Mouse (Mus musculus) forebrain, embryonic 14.5 days (tissue): ENCODE results near the gene Mtss1l. TPM values are rescaled to one million over a fixed set of nuclear protein-coding genes. Genes with fewer than 3 reads are reported as not detected.

Source experiments
- ATAC-seq: fragments of 200-750 bp; cut with Nextera tagmentation; 2 replicates; pipeline ENCODE4 v1.8.0; 2017; ENCODE audit warnings: mild to moderate bottlenecking, moderate library complexity
- DNase-seq: peaks from one replicate; pipeline ENCODE4 v3.0.0-alpha.2; 2015; ENCODE audit warnings: low spot score
- H3K27ac ChIP-seq: fragments of 300-500 bp; sonication (generic); 2 replicates; pipeline ENCODE4 v1.5.1; 2014; ENCODE audit warnings: low read depth, mild to moderate bottlenecking, control low read depth, low read length, moderate library complexity
- H3K27me3 ChIP-seq: fragments of 300-500 bp; sonication (generic); replicated peaks from 2 replicates; pipeline ENCODE4 v1.6.1; 2014; ENCODE audit warnings: low read length, control low read depth, mixed read lengths; ENCODE audit not compliant: control insufficient read depth, insufficient read depth
- H3K36me3 ChIP-seq: fragments of 300-500 bp; sonication (generic); 2 replicates; pipeline ENCODE4 v1.6.1; 2014; ENCODE audit warnings: low read length, control low read depth; ENCODE audit not compliant: control insufficient read depth, insufficient read depth
- H3K4me1 ChIP-seq: fragments of 300-500 bp; sonication (generic); 2 replicates; pipeline ENCODE4 v1.6.1; 2014; ENCODE audit warnings: antibody characterized with exemption, low read length, control low read depth; ENCODE audit not compliant: control insufficient read depth, insufficient read depth
- H3K4me2 ChIP-seq: fragments of 300-500 bp; sonication (generic); 2 replicates; pipeline ENCODE4 v1.6.1; 2014; ENCODE audit warnings: mild to moderate bottlenecking, control low read depth, low read length
- H3K4me3 ChIP-seq: fragments of 300-500 bp; sonication (generic); 2 replicates; pipeline ENCODE4 v1.5.1; 2014; ENCODE audit warnings: low read depth, low read length, control low read depth
- H3K9ac ChIP-seq: fragments of 300-500 bp; sonication (generic); 2 replicates; pipeline ENCODE4 v1.6.1; 2014; ENCODE audit warnings: mild to moderate bottlenecking, low read length, control low read depth, moderate library complexity
- H3K9me3 ChIP-seq: fragments of 300-500 bp; sonication (generic); replicated peaks from 2 replicates; pipeline ENCODE4 v1.6.1; 2016; ENCODE audit warnings: low read length, control low read depth, mixed read lengths; ENCODE audit not compliant: control insufficient read depth
- WGBS: fragments of 180-500 bp; shearing (Covaris S2); extraction: QIAGEN DNeasy Blood & Tissue Kit; methylation state at CpG from one replicate; pipeline ENCODE4 v1.1.7; 2014; 5-methylcytosine and 5-hydroxymethylcytosine counted together
- polyA plus RNA-seq: library from polyadenylated mRNA; unstranded; fragments of >200 nt; fragmentation: Nextera tagmentation; extraction: Ambion mirVana; gene quantifications from 2 replicates; pipeline ENCODE4 v1.2.1, GENCODE M21; 2014

Mtss1l gene
- 16.5 and 20.1 TPM in 2 replicates for polyA plus RNA-seq

DNA sequence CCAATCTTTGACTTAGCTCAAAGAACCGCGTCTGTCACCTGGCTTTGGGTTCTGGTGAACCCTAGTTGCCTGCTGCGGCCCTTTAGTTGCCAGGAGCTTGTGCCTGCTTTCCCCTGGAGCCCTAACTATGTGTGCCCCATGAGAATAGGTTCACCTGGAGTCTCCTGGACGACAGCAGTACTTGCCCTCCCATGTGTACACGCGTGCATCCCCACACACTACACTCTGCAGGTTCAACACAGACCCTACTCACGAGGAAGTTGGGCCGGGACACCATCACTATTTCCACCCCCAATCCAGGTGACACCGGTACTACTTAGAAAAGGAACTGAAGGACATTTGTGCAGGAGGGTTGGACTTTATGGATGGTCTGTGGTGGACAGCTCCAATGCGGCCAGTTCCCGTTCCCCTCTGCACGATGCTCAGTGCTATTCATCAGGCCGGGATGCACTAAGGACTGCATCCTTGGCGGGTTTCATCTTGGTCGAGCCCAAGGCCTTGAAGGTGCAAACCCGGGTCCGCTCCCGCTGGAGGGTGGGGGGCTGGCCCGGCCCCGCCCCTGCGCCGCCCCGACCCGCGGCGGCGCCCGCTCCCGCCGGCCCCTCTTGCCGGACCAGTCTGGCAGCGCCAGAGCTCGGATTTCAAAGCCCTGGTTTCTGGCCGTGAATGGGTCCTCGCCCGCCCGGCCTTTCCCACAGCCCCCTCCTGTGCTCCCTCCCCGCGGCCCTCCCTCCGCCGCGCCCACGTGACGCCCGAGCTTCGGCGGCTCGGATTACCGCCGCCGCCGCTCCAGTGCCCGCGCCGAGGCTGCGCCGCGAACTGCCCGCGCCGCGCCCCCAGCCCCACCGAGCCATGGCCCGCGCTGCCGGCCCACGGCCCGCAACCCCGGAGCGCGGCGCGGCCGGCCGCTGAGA is at the start of gene Mtss1l:
Mtss1l (plus strand) TSS at position 792 of the 914 bp plus-strand sequence.
- H3K4me1 ChIP-seq = peaks cover 20% of the 10 kb centered on the region
- peak; percentile 89 for DNase-seq
- H3K9me3 ChIP-seq = no peaks in the 10 kb centered on the region
- WGBS = 4% methylated on average over 71 of the region's 75 CpGs
- peak; percentile 82 for ATAC-seq
- H3K36me3 ChIP-seq = peaks cover 8% of the 10 kb centered on the region; the same call in 1 of the 2 replicates
- peak within 1 kb of the TSS; percentile 86 for H3K27ac ChIP-seq
- peak within 1 kb of the TSS; percentile 64 for H3K4me3 ChIP-seq
- peak within 1 kb of the TSS; percentile 54 for H3K4me2 ChIP-seq
- peak within 1 kb of the TSS; percentile 87 for H3K9ac ChIP-seq
- no peaks in the 10 kb centered on the region for H3K27me3 ChIP-seq

- Histone ChIP-seq H3K4me3 (no peak overlapping the region), H3K4me2 (no peak overlapping the region), H3K4me1 (no peaks in the 10 kb centered on the region), H3K9me3 (no peaks in the 10 kb centered on the region), H3K27me3 (no peaks in the 10 kb centered on the region), H3K9ac (no peak overlapping the region), H3K27ac (0 out of 2 replicates have a peak overlapping the region, but pooled peaks have one; percentile 14), H3K36me3 (peaks cover 24% of the 10 kb centered on the region)
- DNase-seq = no peak
- WGBS = 92% methylated on average over 2 of the region's 2 CpGs
- ATAC-seq = no peak
These were observed 49.1 kb upstream of the Mtss1l start for GRCm38 (mm10) chr8:110672133-110672532.

GRCm38 (mm10) chr8:110673168-110673567 is 48.1 kb upstream of the Mtss1l start:
- H3K9ac ChIP-seq = no peak overlapping the region
- DNase-seq (no peak), ATAC-seq (no peak)
- no peak overlapping the region for H3K27ac ChIP-seq
- no peaks in the 10 kb centered on the region for H3K27me3 ChIP-seq
- H3K4me3 ChIP-seq = no peak overlapping the region
- H3K36me3 ChIP-seq = peaks cover 26% of the 10 kb centered on the region
- no peaks in the 10 kb centered on the region for H3K4me1 ChIP-seq
- no peak overlapping the region for H3K4me2 ChIP-seq
- WGBS = 87% methylated on average over 2 of the region's 2 CpGs
- H3K9me3 ChIP-seq = no peaks in the 10 kb centered on the region

DNA sequence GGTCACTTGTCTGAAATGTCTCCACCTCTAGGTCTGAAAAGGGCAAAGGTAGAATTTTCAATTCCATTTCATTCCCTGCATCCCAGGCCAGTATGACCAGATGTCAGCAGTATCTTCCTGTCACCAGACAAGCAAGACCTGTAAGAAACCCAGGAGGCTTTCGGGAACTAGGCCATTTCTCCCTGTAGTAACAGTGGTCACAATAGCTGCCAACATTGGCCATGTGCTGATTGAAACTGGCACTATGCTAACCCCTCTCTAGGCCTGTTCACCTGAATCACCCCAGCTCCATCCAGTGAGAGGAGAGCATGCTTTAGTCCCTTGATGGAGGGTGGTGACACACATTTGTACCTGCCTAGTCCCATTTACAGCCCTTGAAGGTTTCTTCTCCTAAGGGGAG is 46.7 kb upstream of the Mtss1l start:
- DNase-seq (no peak), ATAC-seq (no peak)
- Histone ChIP-seq H3K4me2 (no peak overlapping the region), H3K9ac (no peak overlapping the region), H3K4me1 (no peaks in the 10 kb centered on the region), H3K9me3 (no peaks in the 10 kb centered on the region), H3K36me3 (peaks cover 26% of the 10 kb centered on the region), H3K27ac (no peak overlapping the region), H3K27me3 (no peaks in the 10 kb centered on the region), H3K4me3 (no peak overlapping the region)
- WGBS = 92% methylated on average over 1 of the region's 1 CpGs

DNA sequence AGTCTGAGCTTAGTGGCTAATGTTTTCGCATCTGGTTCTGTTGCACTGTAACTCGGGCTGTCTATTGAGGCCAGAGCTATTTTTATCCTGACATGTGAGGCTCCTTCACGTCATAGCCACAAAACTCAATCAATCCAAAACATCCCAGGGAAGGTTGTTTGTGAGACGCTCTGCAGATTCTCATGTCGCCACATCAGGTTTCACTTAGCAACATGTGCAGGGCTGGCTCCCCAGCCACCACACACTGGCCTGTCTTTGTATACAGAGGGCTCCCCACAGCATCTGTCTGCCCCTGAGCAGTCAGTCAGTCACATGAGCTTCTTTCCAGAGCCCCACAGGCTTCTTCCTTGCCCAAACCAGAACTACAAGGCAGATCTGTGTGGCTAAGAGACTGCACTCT is 44.6 kb upstream of the Mtss1l start:
- H3K4me1 ChIP-seq = no peaks in the 10 kb centered on the region
- H3K9me3 ChIP-seq = no peaks in the 10 kb centered on the region
- DNase-seq (no peak), ATAC-seq (no peak)
- H3K9ac ChIP-seq = no peak overlapping the region
- H3K27ac ChIP-seq = no peak overlapping the region
- no peak overlapping the region for H3K4me3 ChIP-seq
- H3K36me3 ChIP-seq = peaks cover 23% of the 10 kb centered on the region
- H3K4me2 ChIP-seq = no peak overlapping the region
- 92% methylated on average over 5 of the region's 5 CpGs for WGBS
- no peaks in the 10 kb centered on the region for H3K27me3 ChIP-seq

DNA sequence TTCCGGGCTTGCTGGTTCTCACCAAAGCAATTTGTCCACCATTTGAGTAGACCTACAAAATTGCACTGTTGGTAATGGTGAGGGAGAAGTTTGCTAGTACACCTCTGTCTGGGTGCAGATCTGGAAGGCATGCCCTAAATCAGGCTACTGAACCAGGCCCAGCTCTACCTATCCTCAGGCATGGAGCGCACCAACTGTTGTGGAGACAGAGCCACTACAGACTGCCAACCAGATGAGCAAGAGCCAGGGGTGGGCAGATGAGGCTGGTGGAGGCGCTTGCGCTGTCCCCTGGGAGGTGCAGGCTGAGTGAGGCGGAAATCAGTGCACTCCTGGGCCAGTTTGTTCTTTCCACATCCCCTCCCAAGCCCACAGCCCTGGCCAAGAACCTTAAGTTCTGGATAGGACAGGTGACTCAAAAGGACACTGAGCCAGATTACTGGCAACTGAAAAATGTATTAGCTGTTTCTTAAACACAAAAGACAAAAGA is 44.1 kb upstream of the Mtss1l start:
- Histone ChIP-seq H3K27ac (no peak overlapping the region), H3K9me3 (no peaks in the 10 kb centered on the region), H3K4me1 (no peaks in the 10 kb centered on the region), H3K4me3 (no peak overlapping the region), H3K9ac (no peak overlapping the region), H3K4me2 (no peak overlapping the region), H3K27me3 (no peaks in the 10 kb centered on the region), H3K36me3 (peaks cover 18% of the 10 kb centered on the region)
- DNase-seq (no peak), ATAC-seq (no peak)
- 93% methylated on average over 5 of the region's 5 CpGs for WGBS

DNA sequence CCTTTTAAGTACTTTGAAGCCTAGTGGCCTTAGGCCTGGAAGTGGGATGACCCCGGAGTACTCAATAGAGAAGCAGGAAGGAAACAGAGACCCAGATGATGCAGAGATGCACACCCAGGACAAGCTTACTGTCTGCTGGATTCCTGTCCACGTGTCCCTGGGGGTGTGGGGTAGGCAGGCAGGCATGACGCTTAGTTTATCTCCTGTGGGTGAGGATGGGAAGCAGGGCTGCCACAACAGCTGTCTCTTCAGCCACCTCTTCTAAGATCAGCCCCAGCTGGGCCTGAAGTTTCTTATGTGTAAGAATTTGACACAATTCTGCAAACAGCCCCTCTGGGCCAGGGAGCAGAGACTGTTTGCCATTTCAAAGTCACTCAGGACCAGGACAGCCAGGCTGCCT is 42.3 kb upstream of the Mtss1l start:
- H3K9ac ChIP-seq = no peak overlapping the region; the same call in 1 of the 2 replicates
- ATAC-seq (no peak), DNase-seq (no peak)
- WGBS = 72% methylated on average over 3 of the region's 3 CpGs
- no peaks in the 10 kb centered on the region for H3K4me1 ChIP-seq
- no peak overlapping the region for H3K4me2 ChIP-seq
- no peaks in the 10 kb centered on the region for H3K27me3 ChIP-seq
- H3K27ac ChIP-seq = no peak overlapping the region
- no peaks in the 10 kb centered on the region for H3K9me3 ChIP-seq
- H3K36me3 ChIP-seq = peaks cover 25% of the 10 kb centered on the region
- H3K4me3 ChIP-seq = no peak overlapping the region

GRCm38 (mm10) chr8:110687726-110688125 is 33.5 kb upstream of the Mtss1l start:
- Histone ChIP-seq H3K36me3 (peaks cover 31% of the 10 kb centered on the region), H3K27ac (no peak overlapping the region)
- peak; percentile 25 for DNase-seq

DNA sequence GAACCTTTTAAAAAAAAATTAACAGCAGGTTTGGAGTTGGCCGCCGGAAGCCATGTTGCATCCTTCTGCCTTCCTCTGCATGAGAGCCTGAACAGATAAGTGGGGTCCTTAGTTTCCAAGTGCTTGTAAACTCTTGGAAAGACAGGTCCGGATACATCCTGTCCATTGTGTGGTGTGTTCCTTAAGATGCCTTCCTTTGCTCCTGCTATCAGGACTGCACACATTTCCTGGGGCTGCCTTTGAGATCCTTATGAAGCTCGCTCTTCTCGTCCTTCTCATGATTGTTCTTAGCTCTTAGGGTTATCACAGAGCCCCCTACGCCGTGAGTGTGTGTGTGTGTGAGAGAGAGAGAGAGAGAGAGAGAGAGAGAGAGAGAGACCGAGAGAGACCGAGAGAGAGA is 31.3 kb upstream of the Mtss1l start:
- 90% methylated on average over 9 of the region's 9 CpGs for WGBS
- Histone ChIP-seq H3K4me3 (no peak overlapping the region), H3K36me3 (peaks cover 11% of the 10 kb centered on the region), H3K9me3 (no peaks in the 10 kb centered on the region), H3K4me2 (no peak overlapping the region), H3K27ac (no peak overlapping the region), H3K9ac (no peak overlapping the region), H3K27me3 (no peaks in the 10 kb centered on the region), H3K4me1 (no peaks in the 10 kb centered on the region)
- ATAC-seq = no peak
- no peak for DNase-seq

More at GRCm38 (mm10) chr8:110687726-110688125, 33.5 kb upstream of the Mtss1l start:
- H3K4me3 ChIP-seq = no peak overlapping the region
- no peaks in the 10 kb centered on the region for H3K9me3 ChIP-seq
- H3K4me2 ChIP-seq = no peak overlapping the region
- H3K4me1 ChIP-seq = no peaks in the 10 kb centered on the region
- 78% methylated on average over 5 of the region's 5 CpGs for WGBS
- H3K27me3 ChIP-seq = no peaks in the 10 kb centered on the region
- ATAC-seq = no peak
- no peak overlapping the region for H3K9ac ChIP-seq
